Mouse (Mus musculus): ENCODE measurements at regions not wholly inside any gene's neighbourhood (a gene's known extent, or its start where the extent isn't known, plus 50 kb on each side); places are given as distances from the start of the nearest gene placed in this dataset.
"Not testable (repeated sequence)": the region's sequence is repeated elsewhere in the genome, so short reads cannot be mapped to it uniquely, and the experiment has no call there.

DNA sequence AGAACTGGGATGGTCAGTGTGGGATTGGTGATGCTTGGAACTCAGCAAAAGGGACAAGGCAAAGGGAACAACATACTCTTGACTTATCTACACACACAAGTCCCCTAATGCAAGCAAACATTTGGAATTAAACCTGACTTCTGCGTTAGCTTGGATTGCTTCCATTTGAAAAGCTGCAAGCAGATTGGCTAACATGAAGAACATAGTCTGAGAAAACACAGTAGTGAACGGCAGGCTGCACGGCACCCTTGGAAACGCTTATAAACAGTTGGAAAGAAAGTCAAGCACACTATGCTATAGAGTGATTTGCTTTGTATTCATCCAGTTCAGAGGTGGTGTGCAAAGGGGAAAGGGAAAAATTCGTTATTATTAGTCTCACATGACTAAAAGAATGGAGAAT, 387.9 kb upstream of the Igfbp7 start:
- TF ChIP-seq POLR2A (IDR thresholded peaks at IDR 0.05; ENCODE audit: borderline replicate concordance, low read depth, low read length) (no peak), CTCF (IDR thresholded peaks at IDR 0.05; ENCODE audit: low read depth, low read length) (no peak)
- no peak overlapping the region for H3K27ac ChIP-seq (ENCODE audit: insufficient read depth, low read depth, low read length)

DNA sequence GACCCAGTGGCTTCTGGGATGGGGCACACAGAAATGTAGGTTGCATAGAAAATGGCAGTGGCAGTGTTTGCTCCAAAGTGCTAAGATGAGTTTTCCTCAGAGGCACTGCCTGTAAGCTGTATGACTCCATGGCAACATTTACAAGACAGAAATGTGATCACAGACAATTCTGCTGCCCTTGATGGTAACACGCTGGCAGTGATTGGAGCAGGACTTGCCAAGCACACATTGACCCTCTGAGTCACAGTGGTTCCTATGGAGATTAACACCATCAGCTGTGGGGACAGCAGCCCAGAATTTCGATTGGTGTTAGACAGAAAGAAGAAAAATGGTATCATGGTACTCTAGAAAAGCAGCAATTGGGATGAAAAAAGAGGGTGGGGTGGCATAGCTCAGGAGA, 376.1 kb upstream of the Igfbp7 start:
- Histone ChIP-seq H3K4me1 (ENCODE audit: control insufficient read depth, insufficient read depth, low read length) (no peaks in the 10 kb centered on the region), H3K27ac (ENCODE audit: insufficient read depth, low read depth, low read length) (no peak overlapping the region), H3K4me3 (ENCODE audit: insufficient read depth, low read length) (no peak overlapping the region)
- TF ChIP-seq POLR2A (IDR thresholded peaks at IDR 0.05; ENCODE audit: borderline replicate concordance, low read depth, low read length) (no peak), CTCF (IDR thresholded peaks at IDR 0.05; ENCODE audit: low read depth, low read length) (no peak)

More for the DNA sequence above, 387.9 kb upstream of the Igfbp7 start:
- H3K4me1 ChIP-seq (ENCODE audit: control insufficient read depth, insufficient read depth, low read length) = no peaks in the 10 kb centered on the region
- H3K4me3 ChIP-seq (ENCODE audit: insufficient read depth, low read length) = no peak overlapping the region

DNA sequence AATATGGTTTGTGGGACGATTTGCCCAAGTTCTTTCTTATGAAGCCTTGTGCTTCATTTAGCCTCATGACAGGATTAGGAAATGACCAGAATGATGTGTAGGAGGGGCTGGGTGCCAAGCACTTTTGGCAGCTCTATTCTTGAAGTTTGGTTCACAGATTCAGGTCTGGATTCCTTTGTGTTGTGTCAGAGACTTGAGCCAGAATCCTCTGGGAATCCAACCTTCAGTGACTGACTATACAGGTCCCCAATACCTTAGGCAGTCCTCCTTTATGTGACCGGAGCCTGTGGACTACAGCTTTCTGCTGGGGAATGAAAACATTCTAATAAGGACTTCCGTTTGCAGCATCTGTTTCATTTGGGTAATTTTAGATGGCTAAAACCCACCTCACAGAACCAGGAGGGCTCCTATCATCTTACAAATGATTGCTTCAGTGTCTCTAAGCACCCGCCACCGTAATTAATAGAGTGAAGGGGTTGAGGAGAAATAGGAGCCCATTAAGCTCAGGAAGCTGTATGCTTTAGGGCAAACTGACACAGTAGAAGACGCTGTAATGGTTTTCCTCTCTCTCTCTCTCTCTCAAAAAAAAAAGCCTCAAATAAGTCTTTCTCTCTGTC, 354.7 kb upstream of the Igfbp7 start:
- TF ChIP-seq CTCF (IDR thresholded peaks at IDR 0.05; ENCODE audit: low read depth, low read length) (no peak), POLR2A (IDR thresholded peaks at IDR 0.05; ENCODE audit: borderline replicate concordance, low read depth, low read length) (no peak)
- no peak overlapping the region for H3K4me3 ChIP-seq (ENCODE audit: insufficient read depth, low read length)
- H3K4me1 ChIP-seq (ENCODE audit: control insufficient read depth, insufficient read depth, low read length) = no peaks in the 10 kb centered on the region
- H3K27ac ChIP-seq (ENCODE audit: insufficient read depth, low read depth, low read length) = no peak overlapping the region

DNA sequence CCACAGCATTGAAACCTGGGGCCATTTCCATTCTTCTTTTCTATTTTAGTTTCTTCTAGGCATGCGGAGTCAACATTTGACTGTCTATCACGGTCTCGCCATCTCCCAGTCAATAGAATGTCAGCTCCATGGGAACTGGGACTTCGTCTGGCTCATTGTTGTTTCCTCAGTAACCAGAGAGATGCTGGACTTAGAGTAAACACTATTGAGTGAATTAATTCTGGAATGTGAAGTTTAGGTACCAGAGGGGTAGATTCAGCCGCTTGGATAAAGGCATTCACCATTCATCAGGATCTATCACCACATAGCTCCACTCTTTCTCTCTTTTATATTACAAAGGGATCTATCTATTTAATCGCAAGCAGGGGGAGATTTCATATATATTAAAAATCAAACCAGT, 354.2 kb upstream of the Igfbp7 start:
- Histone ChIP-seq H3K4me3 (ENCODE audit: insufficient read depth, low read length) (no peak overlapping the region), H3K4me1 (ENCODE audit: control insufficient read depth, insufficient read depth, low read length) (no peaks in the 10 kb centered on the region), H3K27ac (ENCODE audit: insufficient read depth, low read depth, low read length) (no peak overlapping the region)
- TF ChIP-seq CTCF (IDR thresholded peaks at IDR 0.05; ENCODE audit: low read depth, low read length) = no peak
- no peak for TF ChIP-seq POLR2A (IDR thresholded peaks at IDR 0.05; ENCODE audit: borderline replicate concordance, low read depth, low read length)

DNA sequence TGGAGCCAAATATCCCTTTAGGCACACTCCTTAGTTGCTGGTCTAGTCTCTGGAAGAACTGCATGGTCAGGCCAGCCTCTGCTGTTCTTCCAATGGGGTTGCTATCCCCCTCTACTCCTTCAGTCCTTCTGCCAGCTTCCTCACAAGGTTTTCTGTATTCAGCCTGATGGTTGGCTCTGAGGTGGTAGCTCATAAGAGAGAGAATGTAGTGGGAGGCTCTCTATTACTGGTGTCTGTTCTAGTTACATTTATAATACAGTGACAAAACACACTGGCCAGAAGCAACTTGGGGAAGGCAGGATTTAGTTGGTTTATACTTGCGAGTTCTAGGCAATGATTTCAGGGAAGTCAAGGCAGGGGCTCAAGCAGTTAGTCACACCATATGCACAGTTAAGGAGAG, 341.1 kb upstream of the Igfbp7 start:
- TF ChIP-seq CTCF (IDR thresholded peaks at IDR 0.05; ENCODE audit: low read depth, low read length) (no peak), POLR2A (IDR thresholded peaks at IDR 0.05; ENCODE audit: borderline replicate concordance, low read depth, low read length) (no peak)
- Histone ChIP-seq H3K4me3 (ENCODE audit: insufficient read depth, low read length) (no peak overlapping the region), H3K27ac (ENCODE audit: insufficient read depth, low read depth, low read length) (no peak overlapping the region), H3K4me1 (ENCODE audit: control insufficient read depth, insufficient read depth, low read length) (no peaks in the 10 kb centered on the region)

DNA sequence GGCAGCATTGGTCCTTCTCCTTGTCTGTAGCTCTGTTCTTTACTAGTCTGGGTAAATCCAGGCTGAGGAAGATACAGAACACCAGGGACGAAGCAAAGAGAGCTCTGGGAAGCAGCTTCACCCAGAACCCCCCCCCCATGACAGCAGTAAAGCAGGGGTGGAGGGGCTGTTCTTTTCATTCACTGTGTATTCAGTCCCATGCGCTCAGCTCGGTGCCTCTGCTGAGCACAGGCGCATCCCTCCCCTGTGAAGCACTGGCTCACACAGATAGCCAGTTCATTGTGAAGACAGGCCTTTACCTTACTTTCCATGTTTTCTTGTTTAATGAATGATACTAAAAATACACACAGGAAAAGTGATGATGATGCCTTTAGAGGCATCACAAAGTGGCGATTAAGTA, 338.8 kb upstream of the Igfbp7 start:
- Histone ChIP-seq H3K4me3 (ENCODE audit: insufficient read depth, low read length) (no peak overlapping the region), H3K27ac (ENCODE audit: insufficient read depth, low read depth, low read length) (no peak overlapping the region)
- TF ChIP-seq POLR2A (IDR thresholded peaks at IDR 0.05; ENCODE audit: borderline replicate concordance, low read depth, low read length) (no peak), CTCF (IDR thresholded peaks at IDR 0.05; ENCODE audit: low read depth, low read length) (no peak)

DNA sequence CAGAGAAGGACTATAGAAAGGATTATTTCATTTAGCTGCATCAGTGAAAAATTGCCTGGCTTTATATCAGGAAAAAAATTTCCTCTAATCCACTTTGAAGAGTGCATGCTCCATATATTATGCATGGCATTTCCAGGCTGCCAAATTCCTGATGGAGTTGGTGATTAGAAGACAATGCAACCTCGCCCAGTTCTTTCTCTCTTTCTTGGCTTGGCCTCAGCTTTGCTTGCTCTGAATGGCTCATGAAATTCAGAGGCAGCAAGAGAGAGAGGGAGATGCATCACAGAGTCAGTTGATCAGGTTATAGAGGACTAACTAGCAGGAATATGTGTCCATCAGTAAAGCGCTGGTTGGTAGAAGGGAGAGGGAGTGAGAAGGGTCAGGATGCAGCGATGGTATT, 335.6 kb upstream of the Igfbp7 start:
- TF ChIP-seq POLR2A (IDR thresholded peaks at IDR 0.05; ENCODE audit: borderline replicate concordance, low read depth, low read length) = no peak
- no peak for TF ChIP-seq CTCF (IDR thresholded peaks at IDR 0.05; ENCODE audit: low read depth, low read length)
- Histone ChIP-seq H3K4me3 (ENCODE audit: insufficient read depth, low read length) (no peak overlapping the region), H3K27ac (ENCODE audit: insufficient read depth, low read depth, low read length) (no peak overlapping the region), H3K4me1 (ENCODE audit: control insufficient read depth, insufficient read depth, low read length) (no peaks in the 10 kb centered on the region)

More for the DNA sequence above, 338.8 kb upstream of the Igfbp7 start:
- no peaks in the 10 kb centered on the region for H3K4me1 ChIP-seq (ENCODE audit: control insufficient read depth, insufficient read depth, low read length)

DNA sequence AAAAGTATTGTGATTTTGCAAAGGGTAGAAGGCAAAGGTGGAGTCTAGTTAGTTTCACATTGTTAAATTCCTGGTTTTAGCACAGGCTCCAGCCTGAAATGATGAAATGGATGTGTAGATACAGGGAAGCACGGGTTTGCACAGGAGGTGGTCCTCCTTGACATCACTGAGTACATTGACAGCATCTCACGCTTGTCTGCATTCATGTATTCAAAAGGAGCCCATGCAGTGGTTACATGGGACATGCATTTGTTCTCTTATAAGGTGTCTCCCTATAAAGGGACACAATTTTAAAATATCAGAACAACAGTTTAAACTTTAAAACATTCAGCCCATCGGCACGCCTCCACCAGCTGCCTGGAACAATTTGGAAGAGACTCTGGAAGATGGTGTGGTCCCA, 322.4 kb upstream of the Igfbp7 start:
- not testable (repeated sequence) for H3K4me3 ChIP-seq (ENCODE audit: insufficient read depth, low read length); H3K4me1 ChIP-seq (ENCODE audit: control insufficient read depth, insufficient read depth, low read length); H3K27ac ChIP-seq (ENCODE audit: insufficient read depth, low read depth, low read length)

DNA sequence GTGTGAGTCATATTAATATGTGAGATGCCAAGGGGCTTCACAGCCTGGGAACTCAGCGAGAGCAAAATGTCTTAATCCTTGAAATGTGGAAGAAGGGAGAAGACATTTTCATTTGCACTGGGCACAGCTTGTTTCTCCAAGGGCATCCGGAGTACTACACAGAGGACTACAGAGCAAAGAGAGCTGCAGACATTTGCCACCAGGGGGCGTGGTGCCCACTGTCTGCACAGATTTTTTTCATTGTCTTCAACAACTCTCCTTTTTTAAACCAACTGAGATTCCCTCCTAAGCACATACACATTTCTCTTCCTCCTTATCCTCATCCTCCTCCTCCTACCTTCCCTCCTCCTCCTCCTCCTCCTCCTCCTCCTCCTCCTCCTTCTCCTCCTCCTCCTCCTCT, 273.8 kb upstream of the Igfbp7 start:
- no peak overlapping the region for H3K4me3 ChIP-seq (ENCODE audit: insufficient read depth, low read length)
- no peak for TF ChIP-seq POLR2A (IDR thresholded peaks at IDR 0.05; ENCODE audit: borderline replicate concordance, low read depth, low read length)
- no peak for TF ChIP-seq CTCF (IDR thresholded peaks at IDR 0.05; ENCODE audit: low read depth, low read length)
- no peaks in the 10 kb centered on the region for H3K4me1 ChIP-seq (ENCODE audit: control insufficient read depth, insufficient read depth, low read length)
- no peak overlapping the region for H3K27ac ChIP-seq (ENCODE audit: insufficient read depth, low read depth, low read length)

DNA sequence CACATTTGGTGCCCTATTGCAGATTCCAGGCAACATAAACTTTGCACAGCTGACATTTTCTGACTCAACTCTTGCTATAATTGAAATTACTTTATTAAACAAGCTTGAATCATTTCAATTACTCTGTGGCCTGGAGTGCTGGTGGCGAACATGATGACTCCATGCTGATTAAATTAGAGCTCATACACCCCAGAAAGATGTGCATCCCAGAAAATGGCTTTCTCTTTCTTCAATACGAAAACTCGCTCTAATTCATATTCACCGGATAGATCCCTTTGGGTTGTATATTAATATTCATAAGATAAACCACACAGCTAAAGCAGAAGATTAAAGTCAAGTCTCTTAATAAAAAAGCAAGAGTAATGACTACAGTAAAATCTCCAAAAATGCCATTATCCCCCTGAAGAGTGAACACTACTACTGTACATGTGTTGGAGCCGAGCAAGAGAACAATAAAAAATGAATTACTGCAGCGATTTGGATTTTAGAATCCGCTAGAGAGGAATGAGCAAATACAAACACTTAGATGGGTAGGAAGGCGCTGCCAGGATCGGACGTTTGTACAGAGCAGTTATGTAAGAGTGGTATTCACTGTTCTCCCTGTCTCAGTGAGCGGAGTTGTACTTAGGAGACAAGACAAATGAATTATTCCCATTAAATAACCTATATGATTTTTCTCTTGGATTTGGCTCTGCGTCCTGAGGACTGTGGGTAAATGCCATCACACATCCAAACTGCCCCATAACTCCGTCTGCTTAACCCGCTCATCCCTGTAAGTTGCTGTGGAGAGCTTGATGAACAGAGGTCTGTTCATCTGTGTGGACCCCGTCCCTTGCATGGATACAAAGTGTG, 264.5 kb upstream of the Igfbp7 start:
- Histone ChIP-seq H3K4me3 (ENCODE audit: insufficient read depth, low read length) (no peak overlapping the region), H3K27ac (ENCODE audit: insufficient read depth, low read depth, low read length) (no peak overlapping the region), H3K4me1 (ENCODE audit: control insufficient read depth, insufficient read depth, low read length) (no peaks in the 10 kb centered on the region)
- no peak for TF ChIP-seq POLR2A (IDR thresholded peaks at IDR 0.05; ENCODE audit: borderline replicate concordance, low read depth, low read length)
- no peak for TF ChIP-seq CTCF (IDR thresholded peaks at IDR 0.05; ENCODE audit: low read depth, low read length)
